Comparison of ENCODE assay signal across 8 mouse cellular contexts in the genomic region with DNA sequence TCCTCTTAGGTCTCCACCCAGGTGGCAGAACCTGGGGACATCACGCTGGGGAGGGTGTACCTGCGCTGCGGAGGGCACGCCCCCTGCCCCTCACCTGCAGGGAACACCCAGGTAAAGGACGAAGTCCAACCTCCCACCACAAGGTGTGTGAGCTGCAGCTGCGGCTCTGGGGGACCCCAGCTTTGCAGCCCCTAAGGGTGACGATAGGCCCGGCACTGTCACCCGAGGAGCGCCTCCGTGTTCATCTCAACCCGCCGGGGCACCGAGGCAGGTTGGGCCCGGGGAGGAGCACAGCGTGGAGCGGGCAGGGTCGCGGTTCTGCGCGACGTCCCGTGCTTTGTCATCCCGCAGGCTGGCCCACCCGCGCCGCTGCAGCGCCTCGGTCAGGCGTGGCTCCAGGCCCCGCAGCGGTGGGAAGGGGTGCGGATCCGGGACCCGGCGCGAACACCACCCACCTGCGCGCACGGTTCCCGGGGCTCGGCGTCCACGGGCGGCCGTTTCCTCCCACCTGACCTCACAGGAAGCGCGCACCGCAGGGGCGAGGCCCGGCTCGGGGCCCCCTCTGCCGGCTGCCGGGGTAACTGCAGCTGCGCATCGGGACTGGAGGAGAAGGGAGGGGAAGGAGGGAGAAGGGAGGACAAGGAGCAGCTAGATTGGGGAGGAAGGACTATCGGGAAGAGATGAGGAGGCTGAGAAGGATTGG. TPM values are rescaled to one million over a fixed set of nuclear protein-coding genes. Genes with fewer than 3 reads are reported as not detected.
A peak's percentile ranks its signal among the peaks of the same experiment; 100 is the strongest.
DNase-seq lines count a peak whose midpoint lies in the region; ATAC-seq and TF ChIP-seq lines count a peak whose summit lies in the region.

No protein-coding gene starts in this region.

- no peaks in the 10 kb centered on the region for H3K36me3 ChIP-seq in MEL (ENCODE audit: control insufficient read depth in 1 of 2, insufficient read depth in 2 of 2, low read length in 2 of 2)
- H3K36me3 ChIP-seq in hindbrain, embryonic 11.5 days (ENCODE audit: control insufficient read depth, insufficient read depth, low read length): no peaks in the 10 kb centered on the region
- H3K36me3 ChIP-seq in lung, embryonic 15.5 days: no peaks in the 10 kb centered on the region
- no peaks in the 10 kb centered on the region for H3K36me3 ChIP-seq in thymus, adult 2 months (ENCODE audit: control insufficient read depth, insufficient read depth, low read length)

- TF ChIP-seq CTCF in MEL (IDR thresholded peaks at IDR 0.05 in 2 of 3, conservative IDR thresholded peaks at IDR 0.05 in 1 of 3; ENCODE audit: control insufficient read depth in 1 of 3, insufficient read depth in 1 of 3, low read depth in 2 of 3, low read length in 3 of 3, poor library complexity in 1 of 3, severe bottlenecking in 1 of 3): peak; percentile 54 to 95 (median 79); a peak in 5 of 6 replicates
- TF ChIP-seq CTCF in thymus, adult 2 months (IDR thresholded peaks at IDR 0.05; ENCODE audit: borderline replicate concordance, control insufficient read depth, extremely low read depth, insufficient read depth, low read length, poor library complexity): peak; percentile 90

- TF ChIP-seq EP300 in MEL (IDR thresholded peaks at IDR 0.05; ENCODE audit: low read depth in 1 of 2, low read length in 2 of 2): no peak

- no peaks in the 10 kb centered on the region; the same call in 1 of the 2 replicates for H3K79me2 ChIP-seq in MEL (ENCODE audit: control insufficient read depth, insufficient read depth, low read length, poor library complexity)

- H3K9me3 ChIP-seq in MEL (replicated peaks; ENCODE audit: insufficient read depth, low read length): no peaks in the 10 kb centered on the region
- H3K9me3 ChIP-seq in hindbrain, embryonic 11.5 days (ENCODE audit: control insufficient read depth, low read length): no peaks in the 10 kb centered on the region
- H3K9me3 ChIP-seq in lung, embryonic 15.5 days: no peaks in the 10 kb centered on the region

- no peak for TF ChIP-seq RAD21 in MEL (IDR thresholded peaks at IDR 0.05; ENCODE audit: low read depth, low read length)

- H3K9ac ChIP-seq in MEL (ENCODE audit: control insufficient read depth, low read depth, low read length, poor library complexity, severe bottlenecking): peak overlapping the region; percentile 79
- H3K9ac ChIP-seq in hindbrain, embryonic 11.5 days (ENCODE audit: low read depth, low read length): peak overlapping the region; percentile 82
- H3K9ac ChIP-seq in lung, embryonic 15.5 days: peak overlapping the region; percentile 49

- DNase-seq in MEL (ENCODE audit: low read depth, low spot score): peak; percentile 82
- DNase-seq in cerebellum, postnatal 14 days: peak; percentile 97 to 98
- DNase-seq in frontal cortex, postnatal 10 days (ENCODE audit: low spot score in 2 of 2): peak; percentile 75 to 84
- DNase-seq in hindbrain, embryonic 11.5 days (ENCODE audit: low spot score): peak; percentile 91
- peak; percentile 83 for DNase-seq in layer of hippocampus, adult 9-11 months
- DNase-seq in ovary, postnatal 10 days (ENCODE audit: low spot score): peak; percentile 66
- DNase-seq in thymus, adult 2 months: peak; percentile 88

- H3K4me1 ChIP-seq in MEL (ENCODE audit: control insufficient read depth in 1 of 2, insufficient read depth in 2 of 2, low read length in 2 of 2): peaks cover 0 to 3% of the 10 kb centered on the region in 2 experiments; a peak in 1 of 4 replicates
- H3K4me1 ChIP-seq in hindbrain, embryonic 11.5 days (replicated peaks; ENCODE audit: control insufficient read depth, insufficient read depth, low read length): peaks cover 2% of the 10 kb centered on the region
- H3K4me1 ChIP-seq in lung, embryonic 15.5 days: peaks cover 5% of the 10 kb centered on the region; the same call in 1 of the 2 replicates
- peaks cover 10% of the 10 kb centered on the region; the same call in 1 of the 2 replicates for H3K4me1 ChIP-seq in thymus, adult 2 months (replicated peaks; ENCODE audit: control insufficient read depth, insufficient read depth, low read length)

- WGBS in hindbrain, embryonic 11.5 days: under 1% methylated on average over 48 of the region's 57 CpGs
- WGBS in lung, embryonic 15.5 days: under 1% methylated on average over 51 of the region's 57 CpGs
- whole genome bisulfite sequencing in thymus, adult 2 months: 1% methylated on average over 57 of the region's 57 CpGs

- H3K4me3 ChIP-seq in MEL (ENCODE audit: control insufficient read depth in 1 of 2, insufficient read depth in 1 of 2, low read depth in 2 of 2, low read length in 2 of 2): peak overlapping the region; percentile 64 to 94
- peak overlapping the region; percentile 68 for H3K4me3 ChIP-seq in hindbrain, embryonic 11.5 days (ENCODE audit: low read depth, low read length)
- H3K4me3 ChIP-seq in lung, embryonic 15.5 days: peak overlapping the region; percentile 59
- peak overlapping the region; percentile 47 for H3K4me3 ChIP-seq in thymus, adult 2 months (ENCODE audit: control insufficient read depth, insufficient read depth, low read length)

- H3K27me3 ChIP-seq in MEL (ENCODE audit: control insufficient read depth in 1 of 2, insufficient read depth in 2 of 2, low read length in 2 of 2): no peaks in the 10 kb centered on the region
- peaks cover 29% of the 10 kb centered on the region for H3K27me3 ChIP-seq in hindbrain, embryonic 11.5 days (ENCODE audit: control insufficient read depth, insufficient read depth, low read length)
- peaks cover 46% of the 10 kb centered on the region for H3K27me3 ChIP-seq in lung, embryonic 15.5 days
- no peaks in the 10 kb centered on the region for H3K27me3 ChIP-seq in thymus, adult 2 months (ENCODE audit: control insufficient read depth, insufficient read depth, low read length)

- peak; percentile 81 for ATAC-seq in hindbrain, embryonic 11.5 days (ENCODE audit: low FRiP score)
- ATAC-seq in lung, embryonic 15.5 days (ENCODE audit: borderline replicate concordance, extremely low read depth, low FRiP score, low TSS enrichment): peak; percentile 84

- TF ChIP-seq POLR2A in MEL (IDR thresholded peaks at IDR 0.05; ENCODE audit: control insufficient read depth in 1 of 2, insufficient read depth in 1 of 2, low read depth in 1 of 2, low read length in 2 of 2, poor library complexity in 1 of 2): peak; percentile 39 to 44; a peak in 1 of 4 replicates
- no peak for TF ChIP-seq POLR2A in thymus, adult 2 months (IDR thresholded peaks at IDR 0.05; ENCODE audit: control insufficient read depth, extremely low read depth, insufficient read depth, low read length, poor library complexity)

- H3K4me2 ChIP-seq in hindbrain, embryonic 11.5 days (replicated peaks; ENCODE audit: low read depth, low read length): peak overlapping the region; percentile 93
- H3K4me2 ChIP-seq in lung, embryonic 15.5 days: peak overlapping the region; percentile 93

- no peak overlapping the region for H3K27ac ChIP-seq in MEL (ENCODE audit: control insufficient read depth, low read depth, low read length)
- H3K27ac ChIP-seq in hindbrain, embryonic 11.5 days (ENCODE audit: low read depth, low read length): no peak overlapping the region
- no peak overlapping the region for H3K27ac ChIP-seq in lung, embryonic 15.5 days
- H3K27ac ChIP-seq in thymus, adult 2 months (ENCODE audit: control insufficient read depth, insufficient read depth, low read length): no peak overlapping the region

TF ChIP-seq in MEL, 35 proteins besides CTCF, POLR2A, EP300 and RAD21 (continues in another document):
- TF ChIP-seq RCOR1 (IDR thresholded peaks at IDR 0.05; ENCODE audit: low read depth, low read length) (no peak), MAX (IDR thresholded peaks at IDR 0.05; ENCODE audit: low read length) (no peak), TAL1 (IDR thresholded peaks at IDR 0.05; ENCODE audit: low read length) (no peak), HCFC1 (IDR thresholded peaks at IDR 0.05; ENCODE audit: low read depth, low read length) (peak; percentile 61; the same call in 1 of the 2 replicates), BHLHE40 (IDR thresholded peaks at IDR 0.05; ENCODE audit: borderline replicate concordance, low read depth, low read length) (no peak), UBTF (IDR thresholded peaks at IDR 0.05; ENCODE audit: borderline replicate concordance, insufficient read depth, low read depth, low read length) (no peak), USF2 (IDR thresholded peaks at IDR 0.05; ENCODE audit: borderline replicate concordance in 1 of 2, insufficient read depth in 1 of 2, low read depth in 1 of 2, low read length in 2 of 2) (no peak), ZMIZ1 (IDR thresholded peaks at IDR 0.05; ENCODE audit: low read depth, low read length) (no peak), MYC (IDR thresholded peaks at IDR 0.05; ENCODE audit: low read depth, low read length) (no peak), GABPA (IDR thresholded peaks at IDR 0.05; ENCODE audit: low read depth, low read length) (no peak), GATA1 (IDR thresholded peaks at IDR 0.05; ENCODE audit: low read depth, low read length) (no peak), MAZ (IDR thresholded peaks at IDR 0.05; ENCODE audit: low read depth, low read length) (peak; percentile 43; the same call in 1 of the 2 replicates), NELFE (IDR thresholded peaks at IDR 0.05; ENCODE audit: low read depth, low read length) (no peak; the same call in 1 of the 2 replicates), ZKSCAN1 (IDR thresholded peaks at IDR 0.05; ENCODE audit: low read depth, low read length) (no peak), MYB (IDR thresholded peaks at IDR 0.05; ENCODE audit: low read depth, low read length) (no peak), NRF1 (IDR thresholded peaks at IDR 0.05; ENCODE audit: insufficient read depth, low read depth, low read length, poor library complexity, severe bottlenecking) (0 out of 2 replicates have a peak, but pooled peaks have one; percentile 34), ZC3H11A (IDR thresholded peaks at IDR 0.05; ENCODE audit: low read depth, low read length) (no peak), TCF12 (IDR thresholded peaks at IDR 0.05; ENCODE audit: low read depth, low read length) (no peak)

RNA-seq across cellular contexts. Expression of a gene that starts 22.2 kb away (rescaled TPM):
- not detected in 2 replicates for total RNA-seq in MEL (2012; rRNA removed)
- not detected for polyA plus RNA-seq in MEL (2012; ENCODE audit: insufficient read depth in 1 of 2, insufficient read length in 2 of 2, low read depth in 1 of 2, low replicate concordance in 2 of 2, missing spikeins in 1 of 2)
- polyA plus RNA-seq in hindbrain, embryonic 11.5 days (2014; fragmentation: Nextera tagmentation; extraction: Ambion mirVana): 2.1 and 2.5 TPM in 2 replicates
- polyA plus RNA-seq in lung, embryonic 15.5 days (2015; fragmentation: Nextera tagmentation; extraction: Ambion mirVana): not detected in 2 replicates
- polyA plus RNA-seq in thymus, adult 2 months (2012; rRNA removed): 0.20 and 0.22 TPM in 2 replicates

RNA-seq across cellular contexts. Expression of a gene that starts 33.1 kb away (rescaled TPM):
- total RNA-seq in MEL (2012; rRNA removed): 13.8 and 19.0 TPM in 2 replicates
- polyA plus RNA-seq in MEL (2012; ENCODE audit: insufficient read depth in 1 of 2, insufficient read length in 2 of 2, low read depth in 1 of 2, low replicate concordance in 2 of 2, missing spikeins in 1 of 2): 10 to 100 TPM in 1 of 2 experiments, not detected in 1; 11.2 TPM
- 6.7 and 7.2 TPM in 2 replicates for polyA plus RNA-seq in hindbrain, embryonic 11.5 days (2014; fragmentation: Nextera tagmentation; extraction: Ambion mirVana)
- 14.0 and 14.4 TPM in 2 replicates for polyA plus RNA-seq in lung, embryonic 15.5 days (2015; fragmentation: Nextera tagmentation; extraction: Ambion mirVana)
- polyA plus RNA-seq in thymus, adult 2 months (2012; rRNA removed): 2.3 and 4.0 TPM in 2 replicates
